Mouse (Mus musculus): ENCODE results near the gene Ptprd.

DNA sequence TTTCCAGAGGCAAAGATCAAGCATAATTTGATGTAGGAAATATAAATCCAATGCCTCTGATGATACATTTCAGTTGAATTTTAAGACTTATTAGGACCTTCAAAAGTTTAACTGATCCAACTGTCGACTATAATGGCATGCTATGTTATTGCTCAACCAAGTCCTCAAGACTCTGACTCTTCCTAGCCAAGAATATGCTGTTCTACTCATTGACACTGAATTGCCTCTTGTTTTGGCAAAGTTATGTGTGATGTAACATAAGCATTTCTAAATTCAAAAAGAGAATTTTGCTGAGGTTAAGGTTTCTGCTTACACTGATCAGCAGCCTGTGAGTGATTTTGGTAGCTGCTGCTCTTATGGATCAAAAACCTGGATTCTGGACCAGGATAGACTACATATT, 1475.9 kb downstream of the Ptprd start:
- TF ChIP-seq CTCF (conservative IDR thresholded peaks at IDR 0.05; ENCODE audit: low read length) (no peak), POU5F1 (IDR thresholded peaks at IDR 0.05; ENCODE audit: borderline replicate concordance, low read length) (no peak)
